Mouse (Mus musculus) embryonic fibroblast, embryonic 13.5 days (primary cell): ENCODE measurements around the gene Camp.

Experiments used
- CTCF ChIP-seq: IDR thresholded peaks from 2 replicates; pipeline ENCODE4 v1.5.1; 2011; ENCODE audit warnings: mild to moderate bottlenecking, control low read depth, low read length, moderate library complexity, borderline replicate concordance; ENCODE audit not compliant: insufficient read depth
- POLR2A ChIP-seq: IDR thresholded peaks from 2 replicates; pipeline ENCODE4 v1.6.1; 2011; ENCODE audit warnings: low read depth, mild to moderate bottlenecking, control low read depth, low read length, moderate library complexity

DNA sequence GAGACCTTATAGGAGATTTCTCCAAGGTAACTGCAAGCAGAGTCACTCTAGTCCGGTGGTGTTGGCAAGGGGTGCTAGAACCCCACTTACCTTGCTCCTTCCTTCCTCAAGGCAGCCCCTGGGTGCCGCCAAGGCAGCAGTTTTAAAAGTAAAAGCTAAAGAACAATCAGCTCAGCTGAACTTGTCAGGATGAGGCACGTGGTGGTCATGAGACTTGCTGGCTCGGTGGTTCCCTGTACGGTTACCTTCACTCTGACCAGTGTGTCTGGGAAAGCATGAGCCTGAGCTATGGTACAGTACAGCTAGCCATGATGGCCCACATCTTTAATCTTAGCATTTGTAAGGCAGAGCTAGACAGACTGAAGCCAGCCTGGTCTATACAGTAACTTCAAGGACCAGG lies 37.9 kb upstream of the Camp start:
- TF ChIP-seq POLR2A: no peak
- no peak for TF ChIP-seq CTCF
